Comparison of ENCODE assay signal across 11 mouse cellular contexts in the genomic region with DNA sequence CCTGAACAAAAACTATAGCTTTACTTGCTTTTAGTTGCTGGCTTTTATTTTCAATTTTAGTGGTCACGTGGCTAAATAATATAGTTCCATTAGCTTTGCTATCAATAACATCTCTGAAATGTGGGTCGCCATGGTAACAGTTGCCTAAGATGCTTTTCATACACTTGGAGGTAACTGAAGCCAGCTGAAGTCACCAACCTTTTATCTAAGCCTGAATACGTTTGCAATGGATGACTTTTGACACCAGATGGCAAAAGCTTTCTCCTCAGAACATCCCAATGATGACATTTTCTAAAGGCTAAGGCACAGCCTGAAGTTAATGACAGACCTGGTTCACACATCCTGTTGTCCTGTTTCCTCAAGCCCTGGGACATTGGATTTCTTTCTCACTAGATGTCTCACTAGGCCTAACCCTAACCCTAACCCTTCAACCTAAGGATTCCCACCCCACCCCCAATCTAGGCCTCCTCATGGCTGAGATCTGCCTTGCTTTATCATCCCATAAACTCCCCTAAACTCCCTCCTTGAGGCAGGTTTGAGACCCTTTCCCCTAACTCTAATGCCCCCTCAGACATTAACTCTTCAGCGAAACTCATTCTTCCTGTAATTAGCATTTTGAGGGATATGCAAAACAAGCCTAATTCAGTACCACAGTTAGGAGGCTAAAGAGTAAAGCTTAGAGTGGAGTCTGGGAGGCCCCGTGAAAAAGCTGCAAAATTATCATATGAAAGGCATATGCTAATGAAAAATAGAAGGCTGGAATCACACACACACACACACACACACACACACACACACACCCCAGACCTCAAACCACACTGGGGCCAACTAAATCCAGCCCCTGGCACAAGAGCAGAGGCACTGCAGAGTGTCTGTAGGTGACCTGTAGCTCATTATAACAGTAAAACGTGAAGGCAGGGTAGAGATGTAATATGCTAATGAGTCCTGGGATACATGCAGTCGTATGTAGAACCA.
DNase-seq lines count a peak whose midpoint lies in the region; ATAC-seq and TF ChIP-seq lines count a peak whose summit lies in the region.
"Had no signal": no experiment of that assay in that cellular context is flagged by ENCODE, and none has a peak within 500 bp of the region (broad histone marks: within the 10 kb centered on the region; RNA-seq: fewer than 3 reads in every experiment).

No protein-coding gene starts in this region.

- no peak overlapping the region for H3K4me3 ChIP-seq in heart, embryonic 15.5 days
- no peak overlapping the region for H3K4me3 ChIP-seq in heart, postnatal 0 days (ENCODE audit: low read depth, low read length)
- H3K4me3 ChIP-seq in midbrain, embryonic 16.5 days (ENCODE audit: low read depth, low read length): no peak overlapping the region
- H3K4me3 ChIP-seq: limb, embryonic 12.5 days had no signal

- peaks cover 3% of the 10 kb centered on the region; the same call in 1 of the 2 replicates for H3K27me3 ChIP-seq in heart, embryonic 15.5 days
- no peaks in the 10 kb centered on the region for H3K27me3 ChIP-seq in heart, postnatal 0 days (ENCODE audit: control insufficient read depth, insufficient read depth, low read length)
- no peaks in the 10 kb centered on the region for H3K27me3 ChIP-seq in midbrain, embryonic 16.5 days (ENCODE audit: control insufficient read depth, insufficient read depth, low read depth, low read length)

- DNase-seq in heart, postnatal 25 days (ENCODE audit: low spot score): no peak
- no peak for DNase-seq in heart, postnatal 0 days (ENCODE audit: low spot score)
- DNase-seq in lung, postnatal 4 days: no peak
- DNase-seq in thymus, adult 18-20 months: no peak
- DNase-seq: lung, postnatal 14 days had no signal

- intact Hi-C loops in heart, postnatal 25 days (cut with DNase I): no loop called here

- peak overlapping the region; percentile 46 for H3K27ac ChIP-seq in heart, embryonic 15.5 days
- peak overlapping the region; percentile 9; the same call in 1 of the 2 replicates for H3K27ac ChIP-seq in heart, postnatal 0 days (ENCODE audit: low read depth)
- H3K27ac ChIP-seq in midbrain, embryonic 16.5 days (ENCODE audit: low read length): peak overlapping the region; percentile 30; the same call in 1 of the 2 replicates
- H3K27ac ChIP-seq: kidney, postnatal 0 days; limb, embryonic 12.5 days had no signal

- peaks cover 16% of the 10 kb centered on the region for H3K4me1 ChIP-seq in heart, embryonic 15.5 days (replicated peaks)
- 0 out of 2 replicates have a peak, but pooled peaks cover 5% of the 10 kb centered on the region for H3K4me1 ChIP-seq in heart, postnatal 0 days (ENCODE audit: control insufficient read depth, insufficient read depth)
- peaks cover 21% of the 10 kb centered on the region for H3K4me1 ChIP-seq in midbrain, embryonic 16.5 days (ENCODE audit: control insufficient read depth, insufficient read depth, low read length)

- TF ChIP-seq EP300 in heart, postnatal 0 days (IDR thresholded peaks at IDR 0.05; ENCODE audit: low read depth): no peak

- WGBS in heart, embryonic 15.5 days: 56% methylated on average over 7 of the region's 7 CpGs
- 58% methylated on average over 7 of the region's 7 CpGs for WGBS in heart, postnatal 0 days
- 19% methylated on average over 7 of the region's 7 CpGs for WGBS in midbrain, embryonic 16.5 days

- ATAC-seq in heart, embryonic 15.5 days (replicated peaks; ENCODE audit: insufficient number of reproducible peaks, insufficient read depth, low FRiP score, low read depth): 0 out of 2 replicates have a peak, but pooled peaks have one; percentile 28
- peak; percentile 64 for ATAC-seq in activated CD4-positive, CD25-positive, alpha-beta regulatory T cell, adult 4 months
- ATAC-seq in heart, postnatal 0 days (ENCODE audit: insufficient read depth, low read depth): no peak
- peak; percentile 78 for ATAC-seq in midbrain, embryonic 16.5 days
- no peak for ATAC-seq in erythroblast, adult 5-6 weeks (replicated peaks; ENCODE audit: low FRiP score, poor library complexity, severe bottlenecking)

- H3K4me2 ChIP-seq in heart, embryonic 15.5 days: no peak overlapping the region
- H3K4me2 ChIP-seq in heart, postnatal 0 days (ENCODE audit: low read depth, low read length): no peak overlapping the region
- 0 out of 2 replicates have a peak overlapping the region, but pooled peaks have one; percentile 5 for H3K4me2 ChIP-seq in midbrain, embryonic 16.5 days (ENCODE audit: low read length)
- H3K4me2 ChIP-seq: limb, embryonic 12.5 days had no signal

- H3K9ac ChIP-seq in heart, embryonic 15.5 days: no peak overlapping the region
- no peak overlapping the region for H3K9ac ChIP-seq in heart, postnatal 0 days (replicated peaks; ENCODE audit: low read depth, low read length)
- H3K9ac ChIP-seq in midbrain, embryonic 16.5 days (ENCODE audit: low read depth, low read length): no peak overlapping the region
- H3K9ac ChIP-seq: limb, embryonic 12.5 days had no signal

- H3K36me3 ChIP-seq in heart, embryonic 15.5 days: no peaks in the 10 kb centered on the region
- no peaks in the 10 kb centered on the region for H3K36me3 ChIP-seq in heart, postnatal 0 days (replicated peaks; ENCODE audit: control insufficient read depth, insufficient read depth, low read length)
- H3K36me3 ChIP-seq in midbrain, embryonic 16.5 days (ENCODE audit: control insufficient read depth, insufficient read depth, low read length): no peaks in the 10 kb centered on the region
- H3K36me3 ChIP-seq: limb, embryonic 12.5 days had no signal

- H3K9me3 ChIP-seq in heart, embryonic 15.5 days (replicated peaks): no peaks in the 10 kb centered on the region
- H3K9me3 ChIP-seq in heart, postnatal 0 days (replicated peaks; ENCODE audit: control insufficient read depth, low read length): no peaks in the 10 kb centered on the region
- H3K9me3 ChIP-seq in midbrain, embryonic 16.5 days (replicated peaks; ENCODE audit: control insufficient read depth, low read length, poor library complexity, severe bottlenecking): no peaks in the 10 kb centered on the region
- H3K9me3 ChIP-seq: limb, embryonic 12.5 days had no signal

- no peak for TF ChIP-seq CTCF in heart, postnatal 0 days (IDR thresholded peaks at IDR 0.05; ENCODE audit: low read depth)

Comparison
In these comparisons a context has a peak if more than half of its experiments do, and no peak if none do; other contexts are left out.
1. ATAC-seq: peak in heart, embryonic 15.5 days (single experiment), activated CD4-positive, CD25-positive, alpha-beta regulatory T cell, adult 4 months (single experiment) and midbrain, embryonic 16.5 days (single experiment); none in heart, postnatal 0 days (single experiment) and erythroblast, adult 5-6 weeks (single experiment).
2. Peak in every context shown above with its lines, with median percentiles within 50 percentile points of each other: H3K27ac ChIP-seq.